Mouse (Mus musculus) hindbrain, embryonic 12.5 days (tissue): ENCODE results near the gene Stx18. TPM values are rescaled to one million over a fixed set of nuclear protein-coding genes. Genes with fewer than 3 reads are reported as not detected.

Experiments
- ATAC-seq: fragments of 200-750 bp; cut with Nextera tagmentation; 2 replicates; pipeline ENCODE4 v1.8.0; 2017; ENCODE audit warnings: moderate TSS enrichment; ENCODE audit not compliant: low FRiP score
- H3K27ac ChIP-seq: fragments of 300-500 bp; sonication (generic); 2 replicates; pipeline ENCODE4 v1.5.1; 2016; ENCODE audit warnings: mild to moderate bottlenecking
- H3K27me3 ChIP-seq: fragments of 300-500 bp; sonication (generic); 2 replicates; pipeline ENCODE4 v1.6.1; 2016; ENCODE audit warnings: mild to moderate bottlenecking
- H3K36me3 ChIP-seq: fragments of 300-500 bp; sonication (generic); 2 replicates; pipeline ENCODE4 v1.6.1; 2016; ENCODE audit warnings: mild to moderate bottlenecking
- H3K4me1 ChIP-seq: fragments of 300-500 bp; sonication (generic); 2 replicates; pipeline ENCODE4 v1.6.1; 2016
- H3K4me2 ChIP-seq: fragments of 300-500 bp; sonication (generic); replicated peaks from 2 replicates; pipeline ENCODE4 v1.6.1; 2016; ENCODE audit warnings: mild to moderate bottlenecking
- H3K4me3 ChIP-seq: fragments of 300-500 bp; sonication (generic); 2 replicates; pipeline ENCODE4 v1.5.1; 2016; ENCODE audit warnings: mild to moderate bottlenecking
- H3K9ac ChIP-seq: fragments of 300-500 bp; sonication (generic); 2 replicates; pipeline ENCODE4 v1.6.1; 2016; ENCODE audit warnings: mild to moderate bottlenecking, moderate library complexity
- H3K9me3 ChIP-seq: fragments of 300-500 bp; sonication (generic); replicated peaks from 2 replicates; pipeline ENCODE4 v1.6.1; 2016; ENCODE audit warnings: mild to moderate bottlenecking
- WGBS: fragments of 180-500 bp; shearing (Covaris S2); methylation state at CpG from one replicate; pipeline ENCODE4 v1.1.7; 2016; 5-methylcytosine and 5-hydroxymethylcytosine counted together
- polyA plus RNA-seq: library from polyadenylated mRNA; unstranded; fragments of >200 nt; fragmentation: Nextera tagmentation; extraction: Ambion mirVana; gene quantifications from 2 replicates; pipeline ENCODE4 v1.2.1, GENCODE M21; 2016

Stx18 gene
- polyA plus RNA-seq, 1 experiment from 2014 or later = 42.3 TPM

DNA sequence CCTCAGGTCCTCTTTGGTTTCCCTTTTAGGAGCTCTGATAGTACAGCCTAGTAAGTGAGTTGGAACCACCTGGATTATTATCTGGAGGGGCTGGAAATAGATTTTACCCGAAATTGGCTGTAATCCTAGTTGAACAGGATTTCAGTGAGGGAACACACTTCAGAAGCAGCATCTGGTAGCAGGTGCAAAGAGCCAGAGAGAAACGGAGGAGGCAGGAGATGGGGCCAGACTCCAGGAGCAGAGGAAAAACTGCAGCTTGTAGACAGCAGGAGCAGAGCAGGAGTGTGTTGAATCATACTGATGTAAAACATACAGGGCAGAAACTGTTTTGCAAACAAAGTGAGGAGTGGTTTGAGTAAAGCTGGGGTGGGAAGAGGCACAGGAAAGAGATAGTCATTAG is 6.4 kb downstream of the Stx18 start:
- Histone ChIP-seq H3K4me3 (no peak overlapping the region), H3K4me2 (no peak overlapping the region), H3K9ac (no peak overlapping the region), H3K36me3 (no peaks in the 10 kb centered on the region), H3K27me3 (no peaks in the 10 kb centered on the region), H3K9me3 (no peaks in the 10 kb centered on the region), H3K27ac (no peak overlapping the region), H3K4me1 (peaks cover 7% of the 10 kb centered on the region)
- no peak for ATAC-seq
- 70% methylated on average over 2 of the region's 2 CpGs for WGBS

- ATAC-seq = no peak
- H3K27ac ChIP-seq = no peak overlapping the region
- no peaks in the 10 kb centered on the region for H3K27me3 ChIP-seq
- WGBS = 56% methylated on average over 3 of the region's 3 CpGs
- H3K9ac ChIP-seq = no peak overlapping the region
- no peaks in the 10 kb centered on the region for H3K4me1 ChIP-seq
- no peak overlapping the region for H3K4me3 ChIP-seq
- H3K36me3 ChIP-seq = no peaks in the 10 kb centered on the region
- no peaks in the 10 kb centered on the region for H3K9me3 ChIP-seq
- H3K4me2 ChIP-seq = no peak overlapping the region
These were observed 9.6 kb downstream of the Stx18 start for GRCm38 (mm10) chr5:38048177-38048576.

GRCm38 (mm10) chr5:38061051-38061450 is 22.5 kb downstream of the Stx18 start:
- Histone ChIP-seq H3K27me3 (no peaks in the 10 kb centered on the region), H3K36me3 (no peaks in the 10 kb centered on the region), H3K4me3 (no peak overlapping the region), H3K9me3 (no peaks in the 10 kb centered on the region), H3K27ac (no peak overlapping the region), H3K4me2 (no peak overlapping the region), H3K4me1 (peaks cover 16% of the 10 kb centered on the region), H3K9ac (no peak overlapping the region)
- ATAC-seq = no peak
- 37% methylated on average over 2 of the region's 2 CpGs for WGBS

- H3K4me3 ChIP-seq = no peak overlapping the region
- WGBS = 27% methylated on average over 5 of the region's 5 CpGs
- H3K9me3 ChIP-seq = no peaks in the 10 kb centered on the region
- no peak overlapping the region for H3K4me2 ChIP-seq
- no peak overlapping the region for H3K27ac ChIP-seq
- no peak overlapping the region for H3K9ac ChIP-seq
- H3K36me3 ChIP-seq = no peaks in the 10 kb centered on the region
- peaks cover 16% of the 10 kb centered on the region for H3K4me1 ChIP-seq
- no peak for ATAC-seq
- no peaks in the 10 kb centered on the region for H3K27me3 ChIP-seq
These were observed 24.2 kb downstream of the Stx18 start for GRCm38 (mm10) chr5:38062709-38063108.

DNA sequence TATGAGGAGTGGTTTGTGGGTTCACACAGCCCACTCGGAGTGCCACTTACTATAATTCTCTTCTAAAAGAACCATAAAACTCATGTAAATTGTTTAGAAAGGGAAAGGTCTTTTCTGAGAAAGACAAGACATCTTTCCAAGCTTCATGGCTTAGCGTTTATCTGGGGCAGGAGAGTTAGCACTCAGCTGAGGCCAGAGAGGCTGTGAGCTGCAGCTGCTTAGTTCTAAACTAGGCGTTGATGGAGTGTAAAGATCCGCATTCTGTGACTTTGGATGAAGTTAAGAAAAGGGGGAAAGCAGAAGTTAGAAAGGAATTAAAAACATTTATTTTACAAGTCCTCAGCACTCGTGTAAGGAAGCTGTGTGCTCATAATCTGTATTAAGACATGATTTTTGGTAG is 24.8 kb downstream of the Stx18 start:
- H3K4me1 ChIP-seq = peaks cover 16% of the 10 kb centered on the region
- 72% methylated on average over 5 of the region's 5 CpGs for WGBS

GRCm38 (mm10) chr5:38064043-38064575 is 25.6 kb downstream of the Stx18 start:
- no peaks in the 10 kb centered on the region for H3K9me3 ChIP-seq
- 90% methylated on average over 4 of the region's 4 CpGs for WGBS
- no peaks in the 10 kb centered on the region for H3K27me3 ChIP-seq
- H3K4me2 ChIP-seq = no peak overlapping the region
- no peak overlapping the region for H3K4me3 ChIP-seq
- no peak for ATAC-seq
- H3K9ac ChIP-seq = no peak overlapping the region
- H3K36me3 ChIP-seq = no peaks in the 10 kb centered on the region
- H3K4me1 ChIP-seq = peaks cover 16% of the 10 kb centered on the region
- H3K27ac ChIP-seq = no peak overlapping the region

More for the DNA sequence above, 24.8 kb downstream of the Stx18 start:
- no peak overlapping the region for H3K4me3 ChIP-seq
- H3K4me2 ChIP-seq = no peak overlapping the region
- H3K36me3 ChIP-seq = no peaks in the 10 kb centered on the region
- H3K9me3 ChIP-seq = no peaks in the 10 kb centered on the region
- H3K27me3 ChIP-seq = no peaks in the 10 kb centered on the region
- no peak overlapping the region for H3K9ac ChIP-seq
- H3K27ac ChIP-seq = no peak overlapping the region
- no peak for ATAC-seq

DNA sequence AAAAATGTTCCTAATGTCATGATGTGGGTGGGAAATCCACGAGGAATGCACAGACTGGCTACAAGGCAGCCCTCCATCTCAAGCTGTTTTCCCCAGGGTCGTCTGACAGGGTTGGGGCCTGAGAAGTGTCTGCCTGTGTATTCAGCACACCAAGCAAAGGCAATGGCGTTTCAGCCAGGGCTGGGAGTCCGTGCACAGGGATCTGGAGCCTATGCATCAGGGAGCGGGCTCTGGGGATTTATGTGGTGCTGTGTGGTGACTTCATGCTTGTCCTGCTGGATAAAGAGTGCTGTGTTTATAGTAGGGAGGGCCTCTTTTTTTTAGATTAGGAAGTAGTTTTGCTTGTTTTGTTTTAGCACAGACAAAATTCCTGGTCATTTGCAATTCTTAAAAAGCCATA is 26.2 kb downstream of the Stx18 start:
- 27% methylated on average over 5 of the region's 5 CpGs for WGBS
- Histone ChIP-seq H3K27me3 (no peaks in the 10 kb centered on the region), H3K4me3 (no peak overlapping the region), H3K9me3 (no peaks in the 10 kb centered on the region), H3K4me2 (no peak overlapping the region), H3K36me3 (no peaks in the 10 kb centered on the region), H3K27ac (no peak overlapping the region), H3K4me1 (peaks cover 16% of the 10 kb centered on the region), H3K9ac (no peak overlapping the region)
- ATAC-seq = no peak

GRCm38 (mm10) chr5:38065454-38065853 is 26.9 kb downstream of the Stx18 start:
- H3K27me3 ChIP-seq = no peaks in the 10 kb centered on the region
- H3K4me3 ChIP-seq = no peak overlapping the region
- no peaks in the 10 kb centered on the region for H3K9me3 ChIP-seq
- H3K27ac ChIP-seq = no peak overlapping the region
- H3K9ac ChIP-seq = no peak overlapping the region
- 45% methylated on average over 2 of the region's 2 CpGs for WGBS
- peaks cover 16% of the 10 kb centered on the region for H3K4me1 ChIP-seq
- H3K36me3 ChIP-seq = no peaks in the 10 kb centered on the region
- H3K4me2 ChIP-seq = no peak overlapping the region
- ATAC-seq = no peak

GRCm38 (mm10) chr5:38066606-38067005 is 28.1 kb downstream of the Stx18 start:
- no peak for ATAC-seq
- H3K4me3 ChIP-seq = no peak overlapping the region
- no peak overlapping the region for H3K9ac ChIP-seq
- no peaks in the 10 kb centered on the region for H3K27me3 ChIP-seq
- H3K9me3 ChIP-seq = no peaks in the 10 kb centered on the region
- no peaks in the 10 kb centered on the region for H3K36me3 ChIP-seq
- H3K4me1 ChIP-seq = peaks cover 13% of the 10 kb centered on the region
- no peak overlapping the region for H3K27ac ChIP-seq
- WGBS = 88% methylated on average over 1 of the region's 1 CpGs
- no peak overlapping the region for H3K4me2 ChIP-seq

DNA sequence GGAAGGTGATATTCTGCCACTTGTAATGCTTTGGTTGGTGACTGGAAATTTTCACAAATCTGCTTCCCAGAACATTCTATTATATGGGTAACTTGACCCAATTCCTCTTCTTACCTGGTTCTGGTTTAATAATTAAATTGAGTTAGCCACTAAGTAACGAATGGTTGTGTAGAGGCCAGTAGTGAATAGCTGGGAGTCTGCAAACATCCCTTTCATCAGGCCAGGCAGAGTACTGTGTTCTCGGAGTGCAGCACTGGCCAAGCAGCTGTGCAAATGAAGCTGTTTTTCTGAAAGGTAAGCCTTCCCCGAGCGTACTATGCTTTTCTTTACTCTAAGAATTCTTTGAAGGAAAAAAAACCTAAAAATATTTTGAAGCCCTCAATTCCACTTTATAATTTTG is 37.8 kb downstream of the Stx18 start:
- WGBS = 41% methylated on average over 4 of the region's 4 CpGs
- H3K4me3 ChIP-seq = no peak overlapping the region
- no peak overlapping the region for H3K9ac ChIP-seq
- H3K9me3 ChIP-seq = no peaks in the 10 kb centered on the region
- no peak overlapping the region for H3K27ac ChIP-seq
- H3K4me1 ChIP-seq = peaks cover 4% of the 10 kb centered on the region; the same call in 1 of the 2 replicates
- no peak overlapping the region for H3K4me2 ChIP-seq
- H3K27me3 ChIP-seq = 0 out of 2 replicates have a peak, but pooled peaks cover 4% of the 10 kb centered on the region
- no peak for ATAC-seq
- no peaks in the 10 kb centered on the region for H3K36me3 ChIP-seq

DNA sequence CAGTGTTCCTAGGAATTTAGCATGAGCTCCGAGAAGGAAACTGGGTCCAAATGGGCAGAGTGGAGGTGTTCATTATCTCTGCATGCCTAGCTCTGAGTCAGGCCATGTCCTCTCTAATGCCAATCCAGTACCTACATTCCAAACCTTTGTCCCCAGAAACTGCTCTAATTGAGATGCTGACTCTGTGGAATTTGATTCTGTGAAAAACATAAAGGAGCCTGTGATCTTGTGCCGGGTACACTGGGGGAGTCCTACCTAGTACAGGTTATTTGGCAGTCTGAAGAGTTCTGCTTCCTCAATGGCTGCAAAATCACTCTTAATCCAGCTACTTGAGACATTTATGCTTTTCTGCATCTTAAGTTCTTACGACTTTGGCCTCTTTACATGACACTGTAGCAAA is 40.0 kb downstream of the Stx18 start:
- peaks cover 14% of the 10 kb centered on the region for H3K4me1 ChIP-seq
- H3K9me3 ChIP-seq = no peaks in the 10 kb centered on the region
- 0 out of 2 replicates have a peak, but pooled peaks cover 4% of the 10 kb centered on the region for H3K27me3 ChIP-seq
- no peak for ATAC-seq
- no peak overlapping the region for H3K4me3 ChIP-seq
- H3K36me3 ChIP-seq = no peaks in the 10 kb centered on the region
- no peak overlapping the region for H3K27ac ChIP-seq
- no peak overlapping the region for H3K9ac ChIP-seq
- WGBS = 75% methylated on average over 3 of the region's 3 CpGs
- H3K4me2 ChIP-seq = no peak overlapping the region

DNA sequence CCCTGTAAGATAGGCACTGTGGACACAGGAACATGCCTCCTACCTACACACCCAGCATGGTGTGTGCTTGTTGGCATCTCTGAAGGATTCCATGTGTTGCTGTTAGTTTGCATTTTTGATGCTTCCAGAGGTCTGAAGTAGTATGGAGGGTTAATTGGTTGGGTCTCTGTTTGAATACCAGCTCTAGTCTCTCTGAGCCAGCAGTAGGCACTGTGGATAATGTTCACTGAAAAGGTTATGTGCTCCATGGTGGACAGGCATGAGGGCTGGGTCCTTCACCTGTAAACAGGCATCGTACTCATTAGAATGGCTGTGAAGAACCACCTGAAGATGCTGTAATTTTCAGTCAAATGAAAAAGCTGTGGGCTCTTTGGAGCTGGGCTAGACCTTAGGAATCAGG is 41.9 kb downstream of the Stx18 start:
- Histone ChIP-seq H3K4me3 (no peak overlapping the region), H3K9ac (no peak overlapping the region), H3K4me1 (peaks cover 20% of the 10 kb centered on the region), H3K36me3 (no peaks in the 10 kb centered on the region), H3K9me3 (no peaks in the 10 kb centered on the region), H3K4me2 (no peak overlapping the region), H3K27ac (no peak overlapping the region), H3K27me3 (0 out of 2 replicates have a peak, but pooled peaks cover 4% of the 10 kb centered on the region)
- WGBS = 100% methylated on average over 1 of the region's 1 CpGs
- no peak for ATAC-seq

DNA sequence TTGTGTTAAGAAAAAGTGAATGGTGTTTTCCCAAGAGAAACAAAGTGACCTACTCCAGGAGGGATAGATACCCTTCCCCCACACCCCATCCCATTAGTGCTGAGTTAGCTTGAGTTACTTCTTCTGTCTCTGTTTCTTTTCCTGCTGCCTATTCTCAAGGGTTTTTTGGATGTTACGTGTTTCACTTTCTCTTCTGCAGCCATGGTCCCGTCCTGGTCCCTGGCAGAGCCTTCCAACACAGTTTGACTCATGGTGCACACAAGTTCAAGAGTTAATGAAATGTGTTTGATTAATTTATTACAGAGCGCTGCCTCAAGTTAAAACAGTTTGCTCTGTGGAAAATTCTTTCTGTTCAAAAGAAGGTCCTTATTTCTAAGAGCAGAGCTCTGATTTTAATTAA is 44.0 kb downstream of the Stx18 start:
- no peak overlapping the region for H3K4me3 ChIP-seq
- ATAC-seq = no peak
- no peak overlapping the region for H3K4me2 ChIP-seq
- H3K27me3 ChIP-seq = 0 out of 2 replicates have a peak, but pooled peaks cover 4% of the 10 kb centered on the region
- no peaks in the 10 kb centered on the region for H3K36me3 ChIP-seq
- H3K9me3 ChIP-seq = no peaks in the 10 kb centered on the region
- 55% methylated on average over 3 of the region's 3 CpGs for WGBS
- no peak overlapping the region for H3K9ac ChIP-seq
- no peak overlapping the region for H3K27ac ChIP-seq
- H3K4me1 ChIP-seq = peaks cover 22% of the 10 kb centered on the region
